Mouse (Mus musculus): ENCODE measurements at regions not wholly inside any gene's neighbourhood (a gene's known extent, or its start where the extent isn't known, plus 50 kb on each side); places are given as distances from the start of the nearest gene placed in this dataset.
A peak's percentile ranks its signal among the peaks of the same experiment; 100 is the strongest.
"Not testable (repeated sequence)": the region's sequence is repeated elsewhere in the genome, so short reads cannot be mapped to it uniquely, and the experiment has no call there.

- DNase-seq (ENCODE audit: low spot score in 2 of 2), result not testable (repeated sequence)
Observed at GRCm38 (mm10) chr11:45424066-45424465, 427.8 kb upstream of the Clint1 start.

DNA sequence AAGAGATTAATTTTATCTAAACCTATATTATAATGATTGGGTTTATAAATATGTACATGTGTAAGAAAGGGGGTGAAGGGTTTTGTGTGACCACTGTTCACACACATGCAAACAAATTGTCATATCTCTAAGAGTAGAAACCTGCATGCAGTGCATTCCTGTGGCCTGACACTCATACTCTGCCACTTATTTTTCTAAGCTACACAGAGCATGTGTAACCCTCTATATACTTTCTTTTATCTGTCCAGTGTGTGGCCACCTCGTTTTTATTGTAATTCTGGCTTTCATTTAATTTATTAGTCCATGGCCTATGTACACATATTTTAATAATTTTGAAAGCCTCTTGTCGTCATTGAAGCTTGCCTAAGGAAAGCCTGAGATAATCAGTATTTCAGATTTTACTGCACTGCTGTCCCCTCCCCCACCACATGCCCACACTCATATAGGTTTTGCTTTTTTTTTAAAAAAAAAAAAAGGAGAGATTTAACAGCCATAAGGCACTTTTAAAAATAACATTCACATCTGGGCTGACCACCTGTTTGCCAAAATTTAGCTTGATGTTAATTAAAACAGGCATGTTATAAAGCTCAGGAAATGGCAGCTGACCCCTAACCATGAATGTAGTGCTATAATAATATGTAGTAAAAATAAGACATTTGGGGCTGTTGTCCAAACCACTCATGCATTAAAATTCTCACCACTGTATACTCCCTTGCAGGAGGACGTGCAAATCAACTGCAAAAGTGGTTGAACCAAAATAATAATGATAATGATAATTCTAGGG, 410.7 kb upstream of the Clint1 start:
- DNase-seq (ENCODE audit: low spot score in 2 of 2), result no peak

DNA sequence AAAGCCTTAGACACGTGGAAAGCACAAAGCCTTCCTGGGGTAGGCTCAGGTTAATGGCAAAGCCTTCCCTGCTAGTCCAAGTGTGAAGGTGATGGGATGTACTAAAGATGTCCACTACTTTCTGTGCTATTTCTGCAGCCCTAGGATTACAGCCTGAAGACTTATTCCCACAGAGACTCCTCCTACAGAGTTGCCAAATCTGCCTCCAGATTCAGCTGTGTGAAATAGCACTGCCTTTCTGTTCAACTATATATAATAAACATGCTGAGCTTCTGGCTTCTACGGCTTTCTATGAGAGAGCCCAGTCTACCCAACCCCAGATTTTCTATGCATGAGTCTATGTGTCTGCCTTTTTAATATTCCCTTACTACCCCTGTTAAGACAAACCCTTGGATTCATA, 405.3 kb upstream of the Clint1 start:
- DNase-seq (ENCODE audit: low spot score in 2 of 2), result peak; percentile 12 to 15

GRCm38 (mm10) chr11:45454234-45454633, 397.6 kb upstream of the Clint1 start:
- no peak for DNase-seq (ENCODE audit: low spot score in 2 of 2)

DNA sequence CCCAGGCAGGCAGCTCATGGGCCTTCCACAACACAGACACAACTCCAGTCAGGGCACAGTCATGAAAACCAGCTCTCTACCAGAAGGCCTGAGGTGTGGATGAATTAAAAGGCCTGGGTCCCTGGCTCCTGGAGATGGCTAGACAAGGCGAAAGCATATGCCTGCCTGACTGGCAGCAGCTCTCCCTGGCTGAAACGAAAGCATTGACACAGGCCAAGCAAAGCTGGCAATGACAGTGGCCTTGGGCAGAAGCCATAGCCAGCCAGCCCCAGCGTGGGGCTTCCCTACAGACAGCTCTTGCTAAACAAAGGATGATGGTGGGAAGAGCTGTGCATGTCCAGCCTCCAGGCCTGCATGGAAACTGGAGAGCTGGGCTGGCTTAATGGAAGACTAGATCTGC, 396.9 kb upstream of the Clint1 start:
- DNase-seq (ENCODE audit: low spot score in 2 of 2), result no peak

DNA sequence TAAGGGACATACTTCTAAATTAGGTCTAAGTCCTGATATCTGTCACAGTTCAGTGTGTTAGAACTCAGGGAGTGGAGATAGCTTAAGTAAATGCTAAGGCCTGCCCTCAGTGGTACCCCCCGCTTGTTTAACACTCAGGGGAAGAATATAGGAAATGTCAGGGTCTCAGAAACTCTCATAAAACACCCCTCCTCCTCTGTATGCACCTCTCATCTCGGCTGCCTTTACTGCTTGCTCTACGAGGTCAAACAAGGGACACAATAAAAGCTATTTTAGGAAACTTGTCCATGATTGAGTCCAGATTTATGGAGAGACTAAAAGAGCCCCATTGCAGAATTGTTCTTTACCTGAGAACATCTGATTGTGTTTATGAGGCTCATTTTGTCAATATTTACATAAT, 395.1 kb upstream of the Clint1 start:
- no peak for DNase-seq (ENCODE audit: low spot score in 2 of 2)

DNA sequence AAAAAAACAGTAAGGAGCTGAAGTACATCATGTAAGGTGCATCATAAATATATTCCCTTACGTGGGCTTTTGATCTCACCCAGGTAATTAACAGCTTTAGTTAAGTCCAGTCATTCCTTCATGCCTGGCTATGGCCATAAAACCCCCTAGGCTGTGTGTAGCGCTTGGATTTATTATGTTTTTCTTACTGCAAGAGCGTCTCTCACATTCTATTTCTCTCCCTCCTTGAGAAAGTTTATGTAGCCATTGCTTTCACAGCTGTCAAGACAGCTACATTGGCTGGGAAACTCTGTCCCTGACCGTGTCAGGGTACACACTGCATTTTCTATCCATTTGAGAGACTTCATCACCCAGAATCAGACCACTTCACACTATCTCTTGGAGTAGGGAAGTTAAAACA, 394.3 kb upstream of the Clint1 start:
- DNase-seq (ENCODE audit: low spot score in 2 of 2), result no peak

DNA sequence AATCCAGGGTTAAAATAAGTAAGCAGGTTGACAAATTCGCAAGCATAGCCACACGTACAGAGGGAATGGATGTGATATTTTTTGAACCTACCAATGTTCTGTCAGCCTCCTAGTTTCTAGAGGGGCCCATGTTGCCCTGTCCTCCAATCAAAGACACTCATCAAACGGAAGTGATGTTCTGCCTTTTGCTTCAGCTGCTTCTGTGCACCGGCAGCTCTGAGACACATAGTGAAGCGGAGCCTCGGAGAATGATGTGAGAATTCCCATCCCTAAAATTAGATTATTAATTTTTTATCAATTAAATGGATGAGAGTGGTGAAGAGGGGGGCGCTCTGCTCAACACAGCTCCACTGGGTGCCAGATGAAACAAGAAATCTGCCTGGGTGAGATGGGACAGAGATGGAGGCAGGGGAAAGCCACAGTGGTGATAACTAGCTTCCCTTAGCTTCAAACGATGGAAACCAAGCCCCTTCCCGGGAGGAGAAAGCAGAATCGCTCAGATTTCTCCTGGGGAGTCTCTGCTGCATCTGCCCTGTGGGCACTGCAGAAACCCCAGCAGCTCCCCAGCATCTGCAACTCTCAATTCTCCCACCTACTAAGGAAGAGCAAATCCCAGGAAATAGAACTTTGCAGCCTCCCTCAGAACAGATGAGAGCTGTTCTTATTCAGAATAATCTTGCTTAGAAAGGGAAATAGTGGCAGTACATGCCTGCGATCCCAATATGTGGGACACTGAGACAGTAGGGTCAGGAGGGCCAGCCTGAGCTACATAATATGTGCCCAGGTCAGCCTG, 391.7 kb upstream of the Clint1 start:
- DNase-seq (ENCODE audit: low spot score in 2 of 2), result no peak

DNA sequence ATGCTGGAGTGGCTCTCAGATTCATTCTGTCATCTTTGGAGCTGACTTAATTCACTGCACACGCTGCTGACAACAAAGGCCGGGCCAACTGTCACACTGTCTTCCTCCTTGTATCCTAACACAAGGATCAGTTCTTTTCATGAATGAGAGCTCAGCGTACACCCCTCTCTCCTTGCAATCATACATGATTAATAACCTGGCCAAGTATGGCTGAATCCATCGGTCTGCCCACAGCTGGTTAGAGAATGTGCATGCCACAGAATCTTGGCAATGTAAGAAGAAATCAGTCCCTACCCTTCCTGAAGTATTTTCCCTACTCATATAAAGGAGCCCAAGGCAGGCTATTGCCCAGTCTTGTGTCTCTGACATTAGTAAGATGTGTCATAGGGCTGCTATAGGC, 387.4 kb upstream of the Clint1 start:
- DNase-seq (ENCODE audit: low spot score in 2 of 2), result no peak

- no peak for DNase-seq (ENCODE audit: low spot score in 2 of 2)
Observed at GRCm38 (mm10) chr11:45466350-45466749, 385.5 kb upstream of the Clint1 start.

DNA sequence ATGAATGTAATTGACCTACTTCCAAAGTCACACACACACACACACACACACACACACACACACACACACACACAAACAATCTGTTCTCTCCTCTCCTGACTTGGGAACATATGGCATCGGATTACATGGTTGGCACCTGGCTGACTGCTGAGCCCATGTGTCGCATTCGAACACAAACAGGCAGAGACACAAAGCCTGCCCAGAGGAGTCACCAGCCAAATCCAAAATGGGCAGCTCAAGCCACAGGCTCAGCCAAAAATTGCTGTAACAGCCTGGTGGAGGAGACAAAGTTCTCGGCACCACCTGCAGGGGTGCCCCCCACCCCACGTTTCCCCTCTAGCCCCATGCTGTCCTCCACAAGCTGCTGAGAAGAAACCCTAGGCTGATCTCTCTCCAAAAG, 379.7 kb upstream of the Clint1 start:
- DNase-seq (ENCODE audit: low spot score in 2 of 2), result peak in 1 of 2 experiments; percentile 7

GRCm38 (mm10) chr11:45476917-45477316, 374.9 kb upstream of the Clint1 start:
- DNase-seq (ENCODE audit: low spot score in 2 of 2), result no peak

- no peak for DNase-seq (ENCODE audit: low spot score in 2 of 2)
Observed at GRCm38 (mm10) chr11:45485950-45486349, 365.9 kb upstream of the Clint1 start.

DNA sequence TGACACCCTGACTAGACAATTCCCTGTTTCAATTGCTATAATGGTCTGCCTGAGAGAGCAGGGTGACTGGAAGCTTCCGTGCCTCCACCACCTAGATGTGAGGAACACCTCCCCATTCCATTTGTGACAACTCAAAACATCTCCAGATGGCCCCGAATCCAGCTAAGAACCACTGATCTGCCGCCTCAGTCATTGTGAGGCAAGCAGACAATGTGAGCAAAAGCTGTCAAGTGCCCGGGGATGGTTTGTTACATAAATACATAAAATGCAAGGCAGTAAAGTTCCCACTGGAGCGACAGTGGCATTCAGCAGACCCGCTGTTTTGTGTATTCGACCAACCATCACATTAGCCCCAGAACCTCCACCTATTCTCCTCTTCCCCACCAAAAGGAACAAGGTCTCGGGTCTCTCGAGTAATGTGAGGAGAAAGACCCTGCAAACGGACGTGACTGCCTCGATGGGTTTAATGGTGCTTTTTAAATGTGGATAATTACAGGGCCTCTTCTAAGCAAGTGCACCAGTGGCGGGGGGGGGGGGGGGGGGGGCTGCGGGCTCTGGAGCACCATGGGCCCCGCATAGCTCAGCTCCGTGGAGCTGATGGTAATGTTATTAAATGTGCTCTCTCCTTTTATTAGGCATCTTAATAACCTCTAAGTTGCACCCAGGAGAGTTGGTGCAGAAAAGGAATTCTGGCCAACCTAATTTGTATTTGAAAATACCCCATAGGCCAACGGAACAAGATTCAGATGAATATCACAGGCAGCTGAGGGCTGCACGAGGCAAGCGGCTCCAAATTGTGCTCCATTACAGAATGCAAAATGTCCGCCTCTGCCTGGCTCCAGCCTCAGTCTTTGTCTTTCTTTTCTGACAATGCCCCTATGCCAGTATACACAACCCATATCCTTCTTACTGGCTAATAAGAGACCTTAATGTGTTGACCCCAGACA, 360.6 kb upstream of the Clint1 start:
- no peak for DNase-seq (ENCODE audit: low spot score in 2 of 2)

DNA sequence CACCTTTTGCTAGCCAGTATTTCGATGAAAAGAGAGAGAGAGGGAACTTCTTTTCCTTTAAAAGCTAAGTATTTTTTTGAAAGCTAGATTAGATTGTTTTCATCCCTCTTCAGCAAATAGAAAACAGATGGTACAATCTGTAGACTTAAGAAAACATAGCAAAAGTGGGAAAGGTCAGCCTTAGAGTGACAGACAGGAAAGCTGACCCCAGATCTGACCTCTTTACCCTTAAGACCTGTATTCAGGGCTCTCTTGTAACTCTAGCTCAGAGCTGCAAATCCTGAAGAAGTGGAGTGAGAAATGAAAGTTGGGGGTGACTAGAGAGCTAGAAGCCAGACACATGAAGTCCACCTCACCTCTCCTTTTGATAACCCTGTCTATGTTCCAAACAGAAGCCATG, 356.6 kb upstream of the Clint1 start:
- no peak for DNase-seq (ENCODE audit: low spot score in 2 of 2)

GRCm38 (mm10) chr11:45508566-45508965, 343.3 kb upstream of the Clint1 start:
- DNase-seq (ENCODE audit: low spot score in 2 of 2), result no peak

DNA sequence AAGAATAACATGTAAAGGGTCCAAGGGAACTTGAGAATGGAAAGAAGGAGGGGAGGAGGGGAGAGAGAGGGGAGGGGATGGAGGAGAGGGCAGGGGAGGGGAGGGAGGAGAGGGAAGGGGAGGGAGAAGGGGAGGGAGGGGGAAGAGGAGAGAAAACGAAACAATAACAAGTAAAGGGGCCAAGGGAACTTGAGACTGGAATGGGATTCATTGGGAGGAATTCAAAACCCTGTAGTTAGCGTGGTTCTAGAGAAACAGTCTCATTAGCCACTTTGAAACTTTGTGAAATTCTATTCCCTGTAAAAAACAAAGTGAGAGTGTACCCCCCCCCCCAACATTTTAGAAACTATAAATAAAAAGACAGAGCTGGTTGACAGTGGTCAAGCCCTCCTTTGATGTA, 342.6 kb upstream of the Clint1 start:
- no peak for DNase-seq (ENCODE audit: low spot score in 2 of 2)

DNA sequence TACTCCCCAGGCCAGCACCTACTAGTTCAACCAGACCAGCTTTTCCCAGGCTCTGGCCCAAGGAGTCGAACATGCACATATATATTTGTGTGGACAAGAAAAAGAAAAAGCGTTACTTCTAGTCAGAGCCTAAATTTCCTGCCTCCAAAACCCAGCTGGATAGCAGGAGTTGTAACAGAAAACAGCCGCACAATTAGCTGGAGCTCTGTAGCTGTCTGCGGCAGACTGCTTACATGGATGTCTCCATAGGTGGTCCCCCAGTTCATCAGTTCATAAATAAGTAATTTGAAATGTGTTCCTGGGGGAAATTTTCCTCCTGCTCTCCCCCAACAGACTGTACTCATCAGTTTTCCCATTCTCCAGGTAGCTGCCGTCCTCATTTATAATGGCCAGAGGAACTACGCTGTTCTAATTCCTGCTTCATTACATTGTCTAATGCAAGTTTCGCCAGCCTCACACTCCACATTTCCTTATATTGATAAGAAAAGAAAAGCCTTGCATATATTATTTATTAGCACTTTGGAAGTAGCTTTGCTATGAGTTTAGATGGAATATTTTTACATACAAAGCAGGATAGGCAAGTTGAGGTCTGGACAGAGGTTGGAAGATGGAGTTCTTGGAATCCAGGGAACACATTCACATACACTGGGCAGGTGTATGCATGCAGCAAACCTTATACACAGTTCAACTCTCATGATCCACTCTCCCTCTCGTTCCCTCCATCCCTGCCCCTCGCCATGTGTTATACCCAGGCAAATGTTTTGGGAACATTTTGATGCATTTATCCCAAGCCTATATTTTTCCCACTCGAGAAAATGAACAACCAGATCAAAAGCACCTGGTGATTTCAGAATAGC, 337.2 kb upstream of the Clint1 start:
- no peak for DNase-seq (ENCODE audit: low spot score in 2 of 2)

DNA sequence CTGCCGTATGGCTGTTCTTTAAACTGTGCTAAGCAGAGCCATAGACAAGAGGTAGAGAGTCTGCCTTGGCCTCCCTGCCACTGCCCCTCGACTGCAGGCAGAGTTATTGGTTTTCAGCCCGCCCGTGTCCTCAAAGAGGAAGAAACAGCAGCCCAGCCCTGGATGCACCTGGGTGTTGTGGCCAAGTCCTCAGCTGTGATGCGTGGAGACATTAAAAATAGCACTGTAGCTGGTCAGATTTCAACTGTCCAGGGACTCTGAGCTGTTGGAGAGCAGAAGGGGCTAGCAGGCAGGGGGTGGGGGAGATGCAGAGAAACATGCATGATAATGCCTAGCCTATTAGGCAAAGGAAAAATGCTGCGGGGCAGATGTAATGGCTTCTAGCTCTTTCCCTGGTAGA, 327.1 kb upstream of the Clint1 start:
- no peak for DNase-seq (ENCODE audit: low spot score in 2 of 2)

- DNase-seq (ENCODE audit: low spot score in 2 of 2), result no peak
Observed at GRCm38 (mm10) chr11:45531044-45531626, 320.7 kb upstream of the Clint1 start.
